Mouse (Mus musculus) midbrain, embryonic 11.5 days (tissue): ENCODE results near the gene Kansl2. TPM values are rescaled to one million over a fixed set of nuclear protein-coding genes. Genes with fewer than 3 reads are reported as not detected.
"Not testable (repeated sequence)": the region's sequence is repeated elsewhere in the genome, so short reads cannot be mapped to it uniquely, and the experiment has no call there.

ENCODE experiments used
- ATAC-seq: fragments of 200-750 bp; cut with Nextera tagmentation; 2 replicates; pipeline ENCODE4 v1.8.0; 2017; ENCODE audit warnings: moderate TSS enrichment, moderate library complexity; ENCODE audit not compliant: low FRiP score
- DNase-seq: peaks from one replicate; pipeline ENCODE4 v3.0.0; 2015; ENCODE audit warnings: low spot score; ENCODE audit errors: missing footprints
- H3K27ac ChIP-seq: fragments of 300-500 bp; sonication (generic); 2 replicates; pipeline ENCODE4 v1.5.1; 2014; ENCODE audit warnings: low read depth, low read length
- H3K27me3 ChIP-seq: fragments of 300-500 bp; sonication (generic); 2 replicates; pipeline ENCODE4 v1.6.1; 2014; ENCODE audit warnings: mild to moderate bottlenecking, low read length, moderate library complexity, mixed read lengths; ENCODE audit not compliant: control insufficient read depth, insufficient read depth
- H3K36me3 ChIP-seq: fragments of 300-500 bp; sonication (generic); 2 replicates; pipeline ENCODE4 v1.6.1; 2014; ENCODE audit warnings: mild to moderate bottlenecking, low read length, moderate library complexity, mixed read lengths; ENCODE audit not compliant: control insufficient read depth, insufficient read depth
- H3K4me1 ChIP-seq: fragments of 300-500 bp; sonication (generic); 2 replicates; pipeline ENCODE4 v1.6.1; 2014; ENCODE audit warnings: low read length; ENCODE audit not compliant: control insufficient read depth, insufficient read depth
- H3K4me2 ChIP-seq: fragments of 300-500 bp; sonication (generic); 2 replicates; pipeline ENCODE4 v1.6.1; 2014; ENCODE audit warnings: mild to moderate bottlenecking, moderate library complexity
- H3K4me3 ChIP-seq: fragments of 300-500 bp; sonication (generic); 2 replicates; pipeline ENCODE4 v1.5.1; 2014; ENCODE audit warnings: low read depth, low read length
- H3K9ac ChIP-seq: fragments of 300-500 bp; sonication (generic); 2 replicates; pipeline ENCODE4 v1.6.1; 2014; ENCODE audit warnings: low read length
- H3K9me3 ChIP-seq: fragments of 300-500 bp; sonication (generic); 2 replicates; pipeline ENCODE4 v1.6.1; 2016; ENCODE audit warnings: low read length; ENCODE audit not compliant: control insufficient read depth
- WGBS: fragments of 180-500 bp; shearing (Covaris S2); extraction: QIAGEN DNeasy Blood & Tissue Kit; methylation state at CpG from one replicate; pipeline ENCODE4 v1.1.7; 2014; 5-methylcytosine and 5-hydroxymethylcytosine counted together
- polyA plus RNA-seq: library from polyadenylated mRNA; unstranded; fragments of >200 nt; fragmentation: Nextera tagmentation; extraction: Ambion mirVana; gene quantifications from 2 replicates; pipeline ENCODE4 v1.2.1, GENCODE M21; 2014

Gene Kansl2
- polyA plus RNA-seq, 1 experiment from 2014 or later: 140 TPM

GRCm38 (mm10) chr15:98526057-98526456 lies 8.0 kb downstream of the Kansl2 start:
- 88% methylated on average over 5 of the region's 5 CpGs for WGBS
- Histone ChIP-seq H3K4me3 (no peak overlapping the region), H3K36me3 (peaks cover 50% of the 10 kb centered on the region), H3K9ac (no peak overlapping the region), H3K27me3 (no peaks in the 10 kb centered on the region), H3K27ac (no peak overlapping the region), H3K4me2 (no peak overlapping the region), H3K9me3 (no peaks in the 10 kb centered on the region), H3K4me1 (no peaks in the 10 kb centered on the region)
- DNase-seq (no peak), ATAC-seq (no peak)

- Histone ChIP-seq H3K36me3 (peaks cover 39% of the 10 kb centered on the region), H3K9me3 (no peaks in the 10 kb centered on the region), H3K27ac (no peak overlapping the region), H3K4me2 (no peak overlapping the region), H3K4me3 (no peak overlapping the region), H3K4me1 (no peaks in the 10 kb centered on the region), H3K27me3 (no peaks in the 10 kb centered on the region), H3K9ac (no peak overlapping the region)
- ATAC-seq (no peak), DNase-seq (no peak)
- 97% methylated on average over 3 of the region's 3 CpGs for WGBS
Observed at GRCm38 (mm10) chr15:98521245-98521644, 12.8 kb downstream of the Kansl2 start.

GRCm38 (mm10) chr15:98517380-98518355 lies 16.4 kb downstream of the Kansl2 start:
- no peak for ATAC-seq
- 73% methylated on average over 16 of the region's 16 CpGs for WGBS
- H3K36me3 ChIP-seq: peaks cover 25% of the 10 kb centered on the region

GRCm38 (mm10) chr15:98514845-98515244 lies 19.2 kb downstream of the Kansl2 start:
- not testable (repeated sequence) for ATAC-seq, H3K4me1 ChIP-seq

More at GRCm38 (mm10) chr15:98517380-98518355, 16.4 kb downstream of the Kansl2 start:
- Histone ChIP-seq H3K9ac (no peak overlapping the region), H3K4me3 (no peak overlapping the region), H3K9me3 (no peaks in the 10 kb centered on the region), H3K4me1 (peaks cover 2% of the 10 kb centered on the region), H3K27me3 (no peaks in the 10 kb centered on the region), H3K4me2 (no peak overlapping the region), H3K27ac (no peak overlapping the region)
- DNase-seq: peak; percentile 94

GRCm38 (mm10) chr15:98514146-98514545 lies 19.9 kb downstream of the Kansl2 start:
- no peak overlapping the region for H3K4me2 ChIP-seq
- H3K9ac ChIP-seq: no peak overlapping the region
- H3K4me1 ChIP-seq: peaks cover 7% of the 10 kb centered on the region
- H3K27ac ChIP-seq: no peak overlapping the region
- DNase-seq (no peak), ATAC-seq (no peak)
- peaks cover 6% of the 10 kb centered on the region for H3K36me3 ChIP-seq
- no peak overlapping the region for H3K4me3 ChIP-seq
- WGBS: 88% methylated on average over 8 of the region's 8 CpGs
- H3K27me3 ChIP-seq: no peaks in the 10 kb centered on the region
- H3K9me3 ChIP-seq: no peaks in the 10 kb centered on the region

More at GRCm38 (mm10) chr15:98514845-98515244, 19.2 kb downstream of the Kansl2 start:
- WGBS: 76% methylated on average over 2 of the region's 2 CpGs
- not testable (repeated sequence) for H3K9ac ChIP-seq, H3K27ac ChIP-seq, H3K9me3 ChIP-seq, DNase-seq, H3K4me3 ChIP-seq, H3K4me2 ChIP-seq, H3K27me3 ChIP-seq
- H3K36me3 ChIP-seq: peaks cover 11% of the 10 kb centered on the region

- H3K27ac ChIP-seq, H3K36me3 ChIP-seq, H3K27me3 ChIP-seq, H3K9me3 ChIP-seq, ATAC-seq, H3K4me2 ChIP-seq, H3K4me3 ChIP-seq, DNase-seq, H3K9ac ChIP-seq, H3K4me1 ChIP-seq: not testable (repeated sequence)
- 76% methylated on average over 3 of the region's 3 CpGs for WGBS
Observed at GRCm38 (mm10) chr15:98513676-98514075, 20.4 kb downstream of the Kansl2 start.

- peak; percentile 86 for DNase-seq
- 58% methylated on average over 17 of the region's 17 CpGs for WGBS
- Histone ChIP-seq H3K27me3 (no peaks in the 10 kb centered on the region), H3K4me3 (no peak overlapping the region), H3K36me3 (peaks cover 2% of the 10 kb centered on the region; the same call in 1 of the 2 replicates), H3K9me3 (no peaks in the 10 kb centered on the region), H3K9ac (no peak overlapping the region), H3K4me2 (no peak overlapping the region), H3K4me1 (peaks cover 7% of the 10 kb centered on the region), H3K27ac (no peak overlapping the region)
- ATAC-seq: no peak
Observed at GRCm38 (mm10) chr15:98512799-98513321, 21.2 kb downstream of the Kansl2 start.

GRCm38 (mm10) chr15:98512232-98512631 lies 21.8 kb downstream of the Kansl2 start:
- ATAC-seq (no peak), DNase-seq (no peak)
- Histone ChIP-seq H3K4me1 (peaks cover 7% of the 10 kb centered on the region), H3K9ac (no peak overlapping the region), H3K4me2 (no peak overlapping the region), H3K27me3 (no peaks in the 10 kb centered on the region), H3K9me3 (no peaks in the 10 kb centered on the region), H3K36me3 (no peaks in the 10 kb centered on the region), H3K27ac (no peak overlapping the region), H3K4me3 (no peak overlapping the region)
- WGBS: 43% methylated on average over 8 of the region's 8 CpGs

GRCm38 (mm10) chr15:98511386-98511928 lies 22.6 kb downstream of the Kansl2 start:
- DNase-seq (no peak), ATAC-seq (no peak)
- Histone ChIP-seq H3K27ac (no peak overlapping the region), H3K4me1 (peaks cover 7% of the 10 kb centered on the region), H3K36me3 (no peaks in the 10 kb centered on the region), H3K9ac (no peak overlapping the region), H3K4me2 (no peak overlapping the region), H3K9me3 (no peaks in the 10 kb centered on the region), H3K27me3 (no peaks in the 10 kb centered on the region), H3K4me3 (no peak overlapping the region)
- WGBS: 59% methylated on average over 13 of the region's 13 CpGs
